Mouse (Mus musculus): ENCODE results near the gene Ston1. TPM values are rescaled to one million over a fixed set of nuclear protein-coding genes. Genes with fewer than 3 reads are reported as not detected.
A peak's percentile ranks its signal among the peaks of the same experiment; 100 is the strongest.

Ston1 gene
- polyA plus RNA-seq, 1 experiment from 2014 or later = 4.8 TPM

- peak; percentile 53; the same call in 1 of the 2 replicates for ATAC-seq (ENCODE audit: insufficient number of reproducible peaks, insufficient read depth, low FRiP score, low TSS enrichment, low read depth)
- no peak overlapping the region for H3K9ac ChIP-seq (replicated peaks)
These were observed 28.9 kb downstream of the Ston1 start for GRCm38 (mm10) chr17:88626347-88626811.

DNA sequence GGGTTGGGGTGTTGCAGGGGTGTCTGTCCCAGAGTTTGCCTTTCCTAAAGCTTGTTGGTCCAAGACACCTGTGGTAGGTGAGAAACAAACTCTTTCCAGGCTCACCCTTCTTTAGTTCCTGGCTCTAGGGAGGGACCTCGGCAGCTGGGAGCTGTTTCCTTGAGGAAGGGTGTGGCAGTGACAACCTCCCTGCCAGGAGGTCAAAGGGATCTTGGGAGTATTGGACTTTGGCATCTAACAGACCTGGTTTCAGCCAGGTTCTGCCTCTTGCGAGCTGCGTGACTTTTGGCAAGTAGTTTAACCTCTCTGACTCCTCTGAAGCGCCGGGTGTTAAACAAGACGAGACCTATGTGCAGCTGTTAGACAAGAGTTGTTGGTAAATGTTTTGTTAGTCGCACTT, 29.7 kb downstream of the Ston1 start:
- ATAC-seq (ENCODE audit: insufficient number of reproducible peaks, insufficient read depth, low FRiP score, low TSS enrichment, low read depth) = no peak
- 76% methylated on average over 7 of the region's 7 CpGs for WGBS
- H3K4me2 ChIP-seq = peak overlapping the region; percentile 23
- no peak overlapping the region for H3K4me3 ChIP-seq (replicated peaks)
- 0 out of 2 replicates have a peak, but pooled peaks cover 7% of the 10 kb centered on the region for H3K9me3 ChIP-seq
- no peak overlapping the region for H3K9ac ChIP-seq (replicated peaks)
- H3K4me1 ChIP-seq (replicated peaks) = peaks cover 58% of the 10 kb centered on the region
- no peaks in the 10 kb centered on the region for H3K27me3 ChIP-seq
- H3K36me3 ChIP-seq = peaks cover 18% of the 10 kb centered on the region; the same call in 1 of the 2 replicates
- H3K27ac ChIP-seq = peak overlapping the region; percentile 86

More at GRCm38 (mm10) chr17:88626347-88626811, 28.9 kb downstream of the Ston1 start:
- no peaks in the 10 kb centered on the region for H3K27me3 ChIP-seq
- H3K4me3 ChIP-seq (replicated peaks) = no peak overlapping the region
- H3K27ac ChIP-seq = peak overlapping the region; percentile 86
- peaks cover 25% of the 10 kb centered on the region; the same call in 1 of the 2 replicates for H3K36me3 ChIP-seq
- 0 out of 2 replicates have a peak, but pooled peaks cover 7% of the 10 kb centered on the region for H3K9me3 ChIP-seq
- peaks cover 52% of the 10 kb centered on the region for H3K4me1 ChIP-seq (replicated peaks)
- WGBS = 46% methylated on average over 7 of the region's 7 CpGs
- peak overlapping the region; percentile 23 for H3K4me2 ChIP-seq

DNA sequence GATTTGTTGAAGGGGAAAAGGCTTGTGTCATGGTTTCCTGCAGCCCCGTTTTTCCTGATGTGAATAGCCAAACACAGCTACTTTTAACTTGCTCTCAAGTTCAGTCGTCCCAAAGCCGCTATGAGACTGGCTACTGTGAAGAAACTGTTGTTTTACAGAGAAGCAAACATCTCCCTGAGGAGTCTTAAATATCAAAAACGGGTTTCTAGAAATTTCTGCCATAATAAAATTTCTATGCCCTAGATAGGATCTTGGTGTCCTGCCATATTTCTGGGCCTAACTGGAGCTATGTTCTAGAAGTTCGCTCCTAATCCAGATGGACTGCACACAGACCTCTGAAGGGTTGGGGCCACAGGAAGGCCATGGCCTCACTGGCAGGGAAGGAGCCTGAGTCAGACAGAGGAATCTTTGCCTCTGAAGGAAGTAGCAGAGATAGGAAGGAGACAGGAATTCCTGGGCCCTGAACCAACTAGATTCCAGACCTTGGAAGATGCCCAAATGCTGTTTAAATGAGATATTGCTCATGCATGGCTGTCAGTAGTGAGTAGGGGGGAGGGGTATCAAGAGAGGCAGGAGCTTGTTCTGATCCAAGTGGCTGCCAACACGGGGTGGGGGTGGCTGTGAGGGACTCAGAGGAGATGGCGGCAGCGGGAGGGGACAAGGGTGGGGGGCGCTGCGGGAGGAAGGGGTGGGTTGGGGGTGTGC, 31.3 kb downstream of the Ston1 start:
- Histone ChIP-seq H3K4me2 (no peak overlapping the region), H3K27ac (peak overlapping the region; percentile 73), H3K9ac (replicated peaks) (no peak overlapping the region), H3K9me3 (no peaks in the 10 kb centered on the region), H3K36me3 (peaks cover 5% of the 10 kb centered on the region; the same call in 1 of the 2 replicates), H3K4me1 (replicated peaks) (peaks cover 58% of the 10 kb centered on the region), H3K27me3 (no peaks in the 10 kb centered on the region), H3K4me3 (replicated peaks) (no peak overlapping the region)
- WGBS = 53% methylated on average over 10 of the region's 10 CpGs
- no peak for ATAC-seq (ENCODE audit: insufficient number of reproducible peaks, insufficient read depth, low FRiP score, low TSS enrichment, low read depth)

- H3K4me1 ChIP-seq (replicated peaks) = peaks cover 58% of the 10 kb centered on the region
- 0 out of 2 replicates have a peak overlapping the region, but pooled peaks have one; percentile 3 for H3K4me2 ChIP-seq
- no peak for ATAC-seq (ENCODE audit: insufficient number of reproducible peaks, insufficient read depth, low FRiP score, low TSS enrichment, low read depth)
- 0 out of 2 replicates have a peak, but pooled peaks cover under 1% of the 10 kb centered on the region for H3K36me3 ChIP-seq
- no peak overlapping the region for H3K4me3 ChIP-seq (replicated peaks)
- 50% methylated on average over 4 of the region's 4 CpGs for WGBS
- H3K9me3 ChIP-seq = no peaks in the 10 kb centered on the region
- H3K27ac ChIP-seq = peak overlapping the region; percentile 73
- H3K27me3 ChIP-seq = no peaks in the 10 kb centered on the region
- no peak overlapping the region for H3K9ac ChIP-seq (replicated peaks)
These were observed 31.9 kb downstream of the Ston1 start for GRCm38 (mm10) chr17:88629381-88629759.

- whole genome bisulfite sequencing = 38% methylated on average over 11 of the region's 11 CpGs
- Histone ChIP-seq H3K4me2 (peak overlapping the region; percentile 3; the same call in 1 of the 2 replicates), H3K9me3 (no peaks in the 10 kb centered on the region), H3K4me1 (replicated peaks) (peaks cover 58% of the 10 kb centered on the region), H3K36me3 (peaks cover under 1% of the 10 kb centered on the region; the same call in 1 of the 2 replicates), H3K9ac (replicated peaks) (no peak overlapping the region), H3K27me3 (no peaks in the 10 kb centered on the region), H3K27ac (peak overlapping the region; percentile 73), H3K4me3 (replicated peaks) (no peak overlapping the region)
- ATAC-seq (ENCODE audit: insufficient number of reproducible peaks, insufficient read depth, low FRiP score, low TSS enrichment, low read depth) = no peak
These were observed 32.6 kb downstream of the Ston1 start for GRCm38 (mm10) chr17:88629931-88630553.

- no peak for ATAC-seq (ENCODE audit: insufficient number of reproducible peaks, insufficient read depth, low FRiP score, low TSS enrichment, low read depth)
- no peak overlapping the region for H3K4me2 ChIP-seq
- H3K9ac ChIP-seq (replicated peaks) = no peak overlapping the region
- H3K4me3 ChIP-seq (replicated peaks) = no peak overlapping the region
- H3K4me1 ChIP-seq (replicated peaks) = peaks cover 55% of the 10 kb centered on the region
- no peaks in the 10 kb centered on the region for H3K9me3 ChIP-seq
- H3K27me3 ChIP-seq = no peaks in the 10 kb centered on the region
- 92% methylated on average over 3 of the region's 3 CpGs for WGBS
- H3K27ac ChIP-seq = peak overlapping the region; percentile 73; the same call in 1 of the 2 replicates
- peaks cover 5% of the 10 kb centered on the region for H3K36me3 ChIP-seq
These were observed 33.1 kb downstream of the Ston1 start for GRCm38 (mm10) chr17:88630554-88630948.

DNA sequence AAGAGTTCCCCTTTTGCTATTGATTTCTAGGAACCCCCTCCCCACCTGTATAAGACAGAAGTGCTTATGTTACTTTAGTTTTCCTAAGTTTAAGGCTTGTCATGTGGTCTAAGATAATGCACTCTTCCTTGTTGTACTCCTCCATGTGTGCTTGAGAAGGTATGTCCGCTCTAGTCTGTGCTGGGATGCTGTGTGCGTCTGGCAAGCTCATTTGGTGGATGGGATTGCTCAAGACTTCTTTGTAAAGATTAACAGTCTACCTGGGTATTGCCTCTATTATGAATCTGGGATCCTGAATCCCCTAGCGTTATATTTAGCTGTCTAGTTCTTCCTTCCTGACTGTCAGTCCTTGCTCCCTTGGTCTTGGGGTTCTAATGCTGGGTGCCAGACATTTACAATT, 35.1 kb downstream of the Ston1 start:
- Histone ChIP-seq H3K9ac (replicated peaks) (no peak overlapping the region), H3K27me3 (no peaks in the 10 kb centered on the region), H3K4me3 (replicated peaks) (no peak overlapping the region), H3K27ac (no peak overlapping the region), H3K4me1 (replicated peaks) (peaks cover 37% of the 10 kb centered on the region), H3K36me3 (peaks cover 21% of the 10 kb centered on the region), H3K4me2 (no peak overlapping the region), H3K9me3 (no peaks in the 10 kb centered on the region)
- ATAC-seq (ENCODE audit: insufficient number of reproducible peaks, insufficient read depth, low FRiP score, low TSS enrichment, low read depth) = no peak
- 88% methylated on average over 3 of the region's 3 CpGs for WGBS

DNA sequence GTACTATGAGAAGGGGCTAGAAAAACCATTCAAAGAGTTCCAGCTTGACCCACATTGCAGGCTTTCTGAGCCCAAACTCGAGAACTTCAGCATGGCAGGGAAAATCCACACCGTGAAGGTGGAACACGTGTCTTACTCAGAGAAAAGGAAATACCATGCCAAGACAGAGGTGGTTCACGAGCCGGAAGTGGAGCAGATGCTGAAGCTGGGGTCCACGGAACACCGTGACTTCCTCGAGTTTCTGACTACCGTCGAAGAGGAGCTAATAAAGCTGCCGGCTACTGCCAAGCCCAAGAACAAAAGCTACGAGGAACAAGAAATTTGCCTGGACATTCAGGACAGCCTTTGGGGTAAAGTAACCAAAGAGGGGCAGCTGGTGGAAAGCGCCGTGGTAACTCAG, 38.6 kb downstream of the Ston1 start:
- Histone ChIP-seq H3K4me3 (replicated peaks) (no peak overlapping the region), H3K27ac (no peak overlapping the region), H3K27me3 (no peaks in the 10 kb centered on the region), H3K9ac (replicated peaks) (no peak overlapping the region), H3K9me3 (no peaks in the 10 kb centered on the region), H3K4me2 (no peak overlapping the region), H3K4me1 (replicated peaks) (peaks cover 8% of the 10 kb centered on the region; the same call in 1 of the 2 replicates), H3K36me3 (peaks cover 27% of the 10 kb centered on the region)
- ATAC-seq (ENCODE audit: insufficient number of reproducible peaks, insufficient read depth, low FRiP score, low TSS enrichment, low read depth) = no peak
- 87% methylated on average over 14 of the region's 14 CpGs for WGBS

DNA sequence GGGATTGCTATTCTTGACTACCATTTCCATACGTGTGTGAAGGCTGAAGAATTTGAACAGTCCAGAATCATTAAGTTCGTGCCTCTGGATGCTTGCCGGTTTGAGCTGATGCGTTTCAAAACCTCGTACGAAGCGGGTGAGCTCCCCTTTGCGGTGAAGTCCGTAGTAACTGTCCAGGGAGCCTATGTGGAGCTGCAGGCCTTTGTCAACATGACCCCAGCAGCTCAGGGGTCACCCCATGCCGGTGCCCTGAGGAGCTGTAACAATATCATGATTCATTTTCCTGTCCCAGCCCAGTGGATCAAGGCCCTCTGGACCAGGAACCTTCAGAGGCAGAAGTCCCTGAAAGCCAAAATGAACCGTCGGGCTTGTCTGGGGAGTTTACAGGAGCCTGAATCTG, 39.1 kb downstream of the Ston1 start:
- H3K4me3 ChIP-seq (replicated peaks) = no peak overlapping the region
- 74% methylated on average over 12 of the region's 12 CpGs for WGBS
- H3K27ac ChIP-seq = no peak overlapping the region
- no peaks in the 10 kb centered on the region for H3K9me3 ChIP-seq
- no peak overlapping the region for H3K4me2 ChIP-seq
- 0 out of 2 replicates have a peak, but pooled peaks cover 4% of the 10 kb centered on the region for H3K4me1 ChIP-seq (replicated peaks)
- H3K36me3 ChIP-seq = peaks cover 27% of the 10 kb centered on the region
- ATAC-seq (ENCODE audit: insufficient number of reproducible peaks, insufficient read depth, low FRiP score, low TSS enrichment, low read depth) = no peak
- no peaks in the 10 kb centered on the region for H3K27me3 ChIP-seq
- no peak overlapping the region for H3K9ac ChIP-seq (replicated peaks)

- Histone ChIP-seq H3K4me2 (no peak overlapping the region), H3K27ac (no peak overlapping the region), H3K4me3 (replicated peaks) (no peak overlapping the region), H3K9me3 (no peaks in the 10 kb centered on the region), H3K36me3 (peaks cover 36% of the 10 kb centered on the region), H3K27me3 (no peaks in the 10 kb centered on the region), H3K9ac (replicated peaks) (no peak overlapping the region), H3K4me1 (replicated peaks) (no peaks in the 10 kb centered on the region)
- 31% methylated on average over 6 of the region's 6 CpGs for WGBS
- 0 out of 2 replicates have a peak, but pooled peaks have one; percentile 52 for ATAC-seq (ENCODE audit: insufficient number of reproducible peaks, insufficient read depth, low FRiP score, low TSS enrichment, low read depth)
These were observed 43.5 kb downstream of the Ston1 start for GRCm38 (mm10) chr17:88641012-88641411.

GRCm38 (mm10) chr17:88641836-88642235, 44.4 kb downstream of the Ston1 start:
- 90% methylated on average over 8 of the region's 8 CpGs for WGBS
- Histone ChIP-seq H3K4me3 (replicated peaks) (no peak overlapping the region), H3K27me3 (no peaks in the 10 kb centered on the region), H3K9me3 (no peaks in the 10 kb centered on the region), H3K27ac (no peak overlapping the region), H3K36me3 (peaks cover 33% of the 10 kb centered on the region), H3K4me1 (replicated peaks) (no peaks in the 10 kb centered on the region), H3K9ac (replicated peaks) (no peak overlapping the region), H3K4me2 (no peak overlapping the region)
- ATAC-seq (ENCODE audit: insufficient number of reproducible peaks, insufficient read depth, low FRiP score, low TSS enrichment, low read depth) = no peak

Data from limb, embryonic 12.5 days (tissue).